Mouse (Mus musculus): Measurements from ENCODE around the gene Ankrd34b. TPM values are rescaled to one million over a fixed set of nuclear protein-coding genes. Genes with fewer than 3 reads are reported as not detected.

The Ankrd34b gene
- total RNA-seq, 2 experiments from 2014 or later, result not detected

- H3K27ac ChIP-seq, result no peak overlapping the region
- DNase-seq, result no peak
- no peak for TF ChIP-seq CTCF (IDR thresholded peaks at IDR 0.05)
- intact Hi-C loops (cut with DNase I), result no loop called here
- no peak overlapping the region for H3K4me3 ChIP-seq
Measured at GRCm38 (mm10) chr13:92440286-92440685, 14.6 kb downstream of the Ankrd34b start.

GRCm38 (mm10) chr13:92446872-92447271 lies 21.2 kb downstream of the Ankrd34b start:
- Histone ChIP-seq H3K4me3 (no peak overlapping the region), H3K27ac (no peak overlapping the region)
- DNase-seq, result no peak
- TF ChIP-seq CTCF (IDR thresholded peaks at IDR 0.05), result no peak
- intact Hi-C loops (cut with DNase I), result no loop called here

GRCm38 (mm10) chr13:92464698-92465097 lies 39.0 kb downstream of the Ankrd34b start:
- no peak for TF ChIP-seq CTCF (IDR thresholded peaks at IDR 0.05)
- Histone ChIP-seq H3K4me3 (no peak overlapping the region), H3K27ac (no peak overlapping the region)
- intact Hi-C loops (cut with DNase I), result no loop called here
- no peak for DNase-seq

- intact Hi-C loops (cut with DNase I), result no loop called here
- no peak overlapping the region for H3K27ac ChIP-seq
- H3K4me3 ChIP-seq, result no peak overlapping the region
- no peak for DNase-seq
- TF ChIP-seq CTCF (IDR thresholded peaks at IDR 0.05), result no peak
Measured at GRCm38 (mm10) chr13:92467891-92468290, 42.2 kb downstream of the Ankrd34b start.

GRCm38 (mm10) chr13:92469381-92469780 lies 43.7 kb downstream of the Ankrd34b start:
- intact Hi-C loops (cut with DNase I), result no loop called here
- Histone ChIP-seq H3K4me3 (no peak overlapping the region), H3K27ac (no peak overlapping the region)
- DNase-seq, result no peak
- TF ChIP-seq CTCF (IDR thresholded peaks at IDR 0.05), result no peak

- intact Hi-C loops (cut with DNase I), result no loop called here
- no peak for DNase-seq
- Histone ChIP-seq H3K4me3 (no peak overlapping the region), H3K27ac (no peak overlapping the region)
- no peak for TF ChIP-seq CTCF (IDR thresholded peaks at IDR 0.05)
Measured at GRCm38 (mm10) chr13:92470151-92470550, 44.5 kb downstream of the Ankrd34b start.

- H3K4me3 ChIP-seq, result peak overlapping the region; percentile 75
- peak; percentile 45 for DNase-seq
- TF ChIP-seq CTCF (IDR thresholded peaks at IDR 0.05), result peak; percentile 66
- intact Hi-C loops (cut with DNase I), result loop anchor here (2.0 to 5.0 kb wide), 2 partner anchors 129 to 576 kb away; partner anchors contain the start of genes Dhfr and Msh3
- peak overlapping the region; percentile 82 for H3K27ac ChIP-seq
Measured at GRCm38 (mm10) chr13:92483348-92483747, 57.7 kb downstream of the Ankrd34b start.

- Histone ChIP-seq H3K27ac (peak within 1 kb of the TSS; percentile 82), H3K4me3 (peak within 1 kb of the TSS; percentile 75)
- intact Hi-C loops (cut with DNase I), result loop anchor here (2.0 to 5.0 kb wide), 2 partner anchors 129 to 577 kb away; partner anchors contain the start of genes Dhfr and Msh3
- TF ChIP-seq CTCF (IDR thresholded peaks at IDR 0.05), result no peak
- DNase-seq, result peak; percentile 92
Measured at GRCm38 (mm10) chr13:92483852-92484463, 58.3 kb downstream of the Ankrd34b start, which contains the start of gene Fam151b. TSS of gene Fam151b (minus strand) at chr13:92484015.

GRCm38 (mm10) chr13:92490817-92491216 lies 65.1 kb downstream of the Ankrd34b start:
- Histone ChIP-seq H3K27ac (no peak overlapping the region), H3K4me3 (no peak overlapping the region)
- intact Hi-C loops (cut with DNase I), result no loop called here
- peak; percentile 32 for DNase-seq
- TF ChIP-seq CTCF (IDR thresholded peaks at IDR 0.05), result no peak

Other genes starting within 250 kb of the Ankrd34b start
- not detected for gene Gm20379, start 119.9 kb upstream of the Ankrd34b start, total RNA-seq (2021)
- gene Dhfr, start 71.2 kb upstream of the Ankrd34b start, total RNA-seq (2021), result 1 to 10 TPM in 1 of 2 experiments, under 1 TPM in 1; 0.79 to 1.0 TPM
- 10 to 100 TPM; 11.6 to 13.9 TPM for gene Msh3, start 70.9 kb upstream of the Ankrd34b start, total RNA-seq (2021)
- gene Fam151b, start 58.1 kb downstream of the Ankrd34b start, total RNA-seq (2021), result 1 to 10 TPM; 2.2 to 2.6 TPM
- gene Zfyve16, start 105.0 kb downstream of the Ankrd34b start, total RNA-seq (2021), result 1 to 10 TPM; 6.5 to 8.4 TPM
- gene Spz1, start 150.3 kb downstream of the Ankrd34b start, total RNA-seq (2021), result not detected
- gene Serinc5, start 185.2 kb downstream of the Ankrd34b start, total RNA-seq (2021), result 1 to 10 TPM; 2.5 to 4.2 TPM